Mouse (Mus musculus) ES-Bruce4 (cell line): Measurements from ENCODE around the gene Gm49361.

ENCODE experiments used
- CTCF ChIP-seq: IDR thresholded peaks from one replicate; pipeline ENCODE4 v1.8.1; 2011; ENCODE audit warnings: low read depth, low read length
- EP300 ChIP-seq: IDR thresholded peaks from 2 replicates; pipeline ENCODE4 v1.6.1; 2011; ENCODE audit warnings: low read depth, low read length; ENCODE audit not compliant: insufficient read depth
- POLR2A ChIP-seq: IDR thresholded peaks from one replicate; pipeline ENCODE4 v1.8.1; 2011; ENCODE audit warnings: low read length; ENCODE audit not compliant: insufficient read depth

GRCm38 (mm10) chr14:57711059-57711458 lies 34.8 kb downstream of the Gm49361 start:
- TF ChIP-seq CTCF = no peak
- no peak for TF ChIP-seq POLR2A
- no peak for TF ChIP-seq EP300
